Mouse (Mus musculus) brain, embryonic 14.5 days (tissue): ENCODE measurements around the gene Tgfb3.

Source experiments
- CTCF ChIP-seq: fragments of 200-500 bp; IDR thresholded peaks from 2 replicates; pipeline ENCODE4 v1.5.1; 2012; ENCODE audit warnings: inconsistent platforms, mild to moderate bottlenecking, moderate library complexity, borderline replicate concordance; ENCODE audit not compliant: insufficient read depth, insufficient read length; ENCODE audit errors: extremely low read depth
- POLR2A ChIP-seq: fragments of 200-500 bp; IDR thresholded peaks from 2 replicates; pipeline ENCODE4 v1.6.1; 2012; ENCODE audit warnings: mild to moderate bottlenecking, inconsistent platforms, borderline replicate concordance; ENCODE audit not compliant: poor library complexity, insufficient read depth, insufficient read length, severe bottlenecking; ENCODE audit errors: extremely low read depth

DNA sequence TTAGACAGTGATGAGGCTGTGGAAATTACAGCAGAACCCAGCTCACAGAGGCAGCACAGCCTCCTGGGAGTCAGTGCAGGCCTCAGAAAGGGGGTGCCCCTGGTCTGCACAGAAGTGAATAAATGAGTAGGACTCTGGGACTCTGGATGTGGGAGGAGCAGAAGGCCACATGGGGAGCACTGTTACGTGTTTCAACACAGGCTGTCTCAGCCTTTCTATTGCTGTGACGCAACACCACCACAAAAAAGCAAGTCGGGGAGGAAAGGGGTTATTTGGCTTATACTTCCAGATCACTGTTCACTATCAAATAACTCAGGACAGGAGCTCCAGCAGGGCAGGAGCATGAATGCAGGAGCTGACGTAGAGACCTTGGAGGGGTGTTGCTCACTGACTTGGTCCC lies 17.0 kb upstream of the Tgfb3 start:
- no peak for TF ChIP-seq POLR2A
- TF ChIP-seq CTCF, result no peak
